Mouse (Mus musculus) mouse embryonic stem cell (cell line): ENCODE data around the gene Xab2.

Experiments
- in situ Hi-C, 2 experiments: fragments of 300-500 bp; cut with MboI; formaldehyde crosslinking; loops; 1 replicate in 1 of 2; 3 replicates in 1 of 2; pipeline ENCODE4 v1.14.3; 2019 to 2020; ENCODE audit warnings: low sequenced_read_pairs in 2 of 2, low pct_unique_long_range_greater_than_20kb in 1 of 2, mixed read lengths in 1 of 2; ENCODE audit not compliant: unreplicated experiment in 1 of 2

The Xab2 gene

GRCm38 (mm10) chr8:3576211-3576960 lies 44.7 kb downstream of the Xab2 start:
- in situ Hi-C loops: no loop called here

- in situ Hi-C loops: loop anchor here in 1 of 2 experiments (5.0 kb wide), 1 partner anchor 98 kb away; the partner anchor contains the start of gene Fcor
These were observed 46.6 kb downstream of the Xab2 start for GRCm38 (mm10) chr8:3574546-3574945.

GRCm38 (mm10) chr8:3569784-3570183 lies 51.3 kb downstream of the Xab2 start:
- in situ Hi-C loops: loop anchor here in 1 of 2 experiments (5.0 kb wide), 1 partner anchor 103 kb away; the partner anchor contains the start of gene Fcor

GRCm38 (mm10) chr8:3568378-3568777 lies 52.7 kb downstream of the Xab2 start:
- in situ Hi-C loops: no loop called here

- in situ Hi-C loops: no loop called here
These were observed 53.3 kb downstream of the Xab2 start, which contains the start of gene C330021F23Rik for GRCm38 (mm10) chr8:3567641-3568371. Gene C330021F23Rik (plus strand): TSS chr8:3567990.
